Mouse (Mus musculus): Measurements from ENCODE around the gene Adh6b.

- TF ChIP-seq CTCF (conservative IDR thresholded peaks at IDR 0.05; ENCODE audit: low read length), result no peak
- TF ChIP-seq NANOG (IDR thresholded peaks at IDR 0.05; ENCODE audit: borderline replicate concordance, low read length), result no peak
These were observed 5.3 kb upstream of the Adh6b start for GRCm38 (mm10) chr3:138336104-138336754.

Data from E14TG2a.4 (cell line).